In genomic region chr3:129545228-129545627, GRCm38 (mm10) we compare ENCODE assay signal across 20 mouse cellular contexts. TPM values are rescaled to one million over a fixed set of nuclear protein-coding genes. Genes with fewer than 3 reads are reported as not detected.
DNase-seq lines count a peak whose midpoint lies in the region; TF ChIP-seq lines count a peak whose summit lies in the region.
"Had no signal": no experiment of that assay in that cellular context is flagged by ENCODE, and none has a peak within 500 bp of the region (broad histone marks: within the 10 kb centered on the region; RNA-seq: fewer than 3 reads in every experiment).

No protein-coding gene starts in this region.

- no peak overlapping the region for H3K27ac ChIP-seq in MEL (ENCODE audit: control insufficient read depth, low read depth, low read length)
- H3K27ac ChIP-seq in gastrocnemius, adult 2 months = no peak overlapping the region
- H3K27ac ChIP-seq: embryonic facial prominence, embryonic 12.5 days; embryonic facial prominence, embryonic 15.5 days; hindbrain, embryonic 12.5 days; hindbrain, embryonic 15.5 days had no signal

- H3K9ac ChIP-seq in MEL (ENCODE audit: control insufficient read depth, low read depth, low read length, poor library complexity, severe bottlenecking) = no peak overlapping the region
- H3K9ac ChIP-seq: embryonic facial prominence, embryonic 12.5 days; embryonic facial prominence, embryonic 15.5 days; forebrain, postnatal 0 days; hindbrain, embryonic 12.5 days; hindbrain, embryonic 15.5 days had no signal

- no peak for TF ChIP-seq RAD21 in MEL (IDR thresholded peaks at IDR 0.05; ENCODE audit: low read depth, low read length)

- H3K36me3 ChIP-seq in MEL (ENCODE audit: control insufficient read depth in 1 of 2, insufficient read depth in 2 of 2, low read length in 2 of 2) = no peaks in the 10 kb centered on the region; a peak in 1 of 4 replicates
- H3K36me3 ChIP-seq: hindbrain, embryonic 15.5 days had no signal

- H3K9me3 ChIP-seq in MEL (replicated peaks; ENCODE audit: insufficient read depth, low read length) = no peaks in the 10 kb centered on the region
- H3K9me3 ChIP-seq: embryonic facial prominence, embryonic 15.5 days; G1E; hindbrain, embryonic 12.5 days; hindbrain, embryonic 15.5 days had no signal

- TF ChIP-seq POLR2A in MEL (IDR thresholded peaks at IDR 0.05; ENCODE audit: control insufficient read depth in 1 of 2, insufficient read depth in 1 of 2, low read depth in 1 of 2, low read length in 2 of 2, poor library complexity in 1 of 2) = no peak

- peak; percentile 55 for DNase-seq in heart, adult 11 months
- DNase-seq in heart, adult 18-20 months = no peak
- no peak for DNase-seq in MEL (ENCODE audit: low read depth, low spot score)
- DNase-seq in ZHBTc4 (ENCODE audit: low read depth, low spot score) = peak; percentile 70
- no peak for DNase-seq in adrenal gland, adult (ENCODE audit: inconsistent age in 2 of 2, low spot score in 1 of 2)
- no peak for DNase-seq in gastrocnemius, adult 2 months
- DNase-seq in retina, embryonic 14.5 days (ENCODE audit: low spot score) = no peak
- DNase-seq: adrenal gland, adult 8-10 months; adrenal gland, postnatal 36 days; cerebellum, adult 18-20 months; cerebellum, adult 9-10 months; cerebellum, postnatal 25 days; forebrain, postnatal 0 days; gastrocnemius, postnatal 25 days had no signal

- intact Hi-C loops in gastrocnemius, adult 2 months (cut with DNase I) = no loop called here

- no peak overlapping the region for H3K4me3 ChIP-seq in MEL (ENCODE audit: control insufficient read depth in 1 of 2, insufficient read depth in 1 of 2, low read depth in 2 of 2, low read length in 2 of 2)
- H3K4me3 ChIP-seq in gastrocnemius, adult 2 months = no peak overlapping the region
- H3K4me3 ChIP-seq: embryonic facial prominence, embryonic 12.5 days; embryonic facial prominence, embryonic 15.5 days; hindbrain, embryonic 12.5 days; hindbrain, embryonic 15.5 days had no signal

- no peaks in the 10 kb centered on the region for H3K79me2 ChIP-seq in MEL (ENCODE audit: control insufficient read depth, insufficient read depth, low read length, poor library complexity)

- no peak for TF ChIP-seq CTCF in MEL (IDR thresholded peaks at IDR 0.05 in 2 of 3, conservative IDR thresholded peaks at IDR 0.05 in 1 of 3; ENCODE audit: control insufficient read depth in 1 of 3, insufficient read depth in 1 of 3, low read depth in 2 of 3, low read length in 3 of 3, poor library complexity in 1 of 3, severe bottlenecking in 1 of 3)
- no peak for TF ChIP-seq CTCF in gastrocnemius, adult 2 months (IDR thresholded peaks at IDR 0.05)

- TF ChIP-seq EP300 in MEL (IDR thresholded peaks at IDR 0.05; ENCODE audit: low read depth in 1 of 2, low read length in 2 of 2) = no peak

- H3K4me1 ChIP-seq in MEL (ENCODE audit: control insufficient read depth in 1 of 2, insufficient read depth in 2 of 2, low read length in 2 of 2) = no peaks in the 10 kb centered on the region
- H3K4me1 ChIP-seq: hindbrain, embryonic 15.5 days had no signal

- H3K27me3 ChIP-seq in MEL (ENCODE audit: control insufficient read depth in 1 of 2, insufficient read depth in 2 of 2, low read length in 2 of 2) = no peaks in the 10 kb centered on the region
- H3K27me3 ChIP-seq: CH12.LX; embryonic facial prominence, embryonic 12.5 days; embryonic facial prominence, embryonic 15.5 days; hindbrain, embryonic 12.5 days; hindbrain, embryonic 15.5 days had no signal

TF ChIP-seq in MEL, 35 proteins besides CTCF, POLR2A, EP300 and RAD21:
- TF ChIP-seq POLR2AphosphoS5 (IDR thresholded peaks at IDR 0.05; ENCODE audit: borderline replicate concordance, low read depth, low read length) (no peak), ZNF384 (IDR thresholded peaks at IDR 0.05; ENCODE audit: low read depth, low read length) (peak; percentile 27; the same call in 1 of the 2 replicates)
TF ChIP-seq in MEL: peak in this region for 1.

RNA-seq across cellular contexts. Expression of gene Elovl6, which starts 13.1 kb away (rescaled TPM):
- total RNA-seq in heart, adult 18-20 months (2021) = 10 to 100 TPM in 1 of 2 experiments, under 1 TPM in 1; 0.65 to 13.4 TPM
- 13.4 and 15.0 TPM in 2 replicates for total RNA-seq in MEL (2012; rRNA removed)
- 10 to 100 TPM in 1 of 2 experiments, not detected in 1; 17.2 TPM for polyA plus RNA-seq in MEL (2012; ENCODE audit: insufficient read depth in 1 of 2, insufficient read length in 2 of 2, low read depth in 1 of 2, low replicate concordance in 2 of 2, missing spikeins in 1 of 2)
- under 1 TPM; 0.33 to 0.89 TPM for total RNA-seq in gastrocnemius, adult 2 months (2021)

Comparison
In these comparisons a context has a peak if more than half of its experiments do, and no peak if none do; other contexts are left out.
1. DNase-seq: peak in heart, adult 11 months (single experiment) and ZHBTc4 (single experiment); none in heart, adult 18-20 months (0 of 2), MEL (single experiment), adrenal gland, adult (0 of 2), gastrocnemius, adult 2 months (single experiment) and retina, embryonic 14.5 days (single experiment).